Mouse (Mus musculus): ENCODE results near the gene Dolpp1. TPM values are rescaled to one million over a fixed set of nuclear protein-coding genes. Genes with fewer than 3 reads are reported as not detected.
"Not testable (repeated sequence)": the region's sequence is repeated elsewhere in the genome, so short reads cannot be mapped to it uniquely, and the experiment has no call there.

The Dolpp1 gene
- polyA plus RNA-seq, 1 experiment from 2014 or later: 29.8 TPM

GRCm38 (mm10) chr2:30415157-30415935 lies 23.3 kb downstream of the Dolpp1 start, which contains the start of gene Crat:
Gene Crat (minus strand): TSS chr2:30415813.
- WGBS: under 1% methylated on average over 51 of the region's 58 CpGs
- peaks cover 2% of the 10 kb centered on the region; the same call in 1 of the 2 replicates for H3K36me3 ChIP-seq (ENCODE audit: control insufficient read depth, insufficient read depth, low read length)
- ATAC-seq (ENCODE audit: low FRiP score, low TSS enrichment) (peak; percentile 91), DNase-seq (ENCODE audit: low spot score) (peak; percentile 94)
- H3K4me1 ChIP-seq (replicated peaks; ENCODE audit: control insufficient read depth, insufficient read depth): no peaks in the 10 kb centered on the region; the same call in 1 of the 2 replicates
- H3K9ac ChIP-seq (ENCODE audit: low read length): peak within 1 kb of the TSS; percentile 90
- peak within 1 kb of the TSS; percentile 94 for H3K27ac ChIP-seq (replicated peaks)
- H3K9me3 ChIP-seq (ENCODE audit: control insufficient read depth, low read length): no peaks in the 10 kb centered on the region
- H3K4me3 ChIP-seq (ENCODE audit: low read depth, low read length): peak within 1 kb of the TSS; percentile 95
- no peaks in the 10 kb centered on the region for H3K27me3 ChIP-seq (ENCODE audit: control insufficient read depth, insufficient read depth, low read length)
- H3K4me2 ChIP-seq (replicated peaks; ENCODE audit: low read depth): peak within 1 kb of the TSS; percentile 79
- no peak for TF ChIP-seq CTCF (IDR thresholded peaks at IDR 0.05; ENCODE audit: low read depth)

- under 1% methylated on average over 61 of the region's 67 CpGs for WGBS
- 0 out of 2 replicates have a peak, but pooled peaks have one; percentile 4 for TF ChIP-seq CTCF (IDR thresholded peaks at IDR 0.05; ENCODE audit: low read depth)
- TF ChIP-seq EP300 (optimal IDR thresholded peaks at IDR 0.05): no peak
Observed at GRCm38 (mm10) chr2:30415936-30416648, 24.0 kb downstream of the Dolpp1 start, which contains the start of gene Ptpa. Gene Ptpa (plus strand): TSS chr2:30416039.

GRCm38 (mm10) chr2:30416649-30416965 lies 24.6 kb downstream of the Dolpp1 start:
- ATAC-seq (ENCODE audit: low FRiP score, low TSS enrichment) (no peak), DNase-seq (ENCODE audit: low spot score) (no peak)
- no peaks in the 10 kb centered on the region for H3K27me3 ChIP-seq (ENCODE audit: control insufficient read depth, insufficient read depth, low read length)
- H3K4me2 ChIP-seq (replicated peaks; ENCODE audit: low read depth): peak overlapping the region; percentile 79
- H3K27ac ChIP-seq (replicated peaks): peak overlapping the region; percentile 94
- no peaks in the 10 kb centered on the region; the same call in 1 of the 2 replicates for H3K4me1 ChIP-seq (replicated peaks; ENCODE audit: control insufficient read depth, insufficient read depth)
- WGBS: 0% methylated on average over 6 of the region's 7 CpGs
- peaks cover 2% of the 10 kb centered on the region; the same call in 1 of the 2 replicates for H3K36me3 ChIP-seq (ENCODE audit: control insufficient read depth, insufficient read depth, low read length)
- H3K9ac ChIP-seq (ENCODE audit: low read length): peak overlapping the region; percentile 90
- peak overlapping the region; percentile 95 for H3K4me3 ChIP-seq (ENCODE audit: low read depth, low read length)
- TF ChIP-seq EP300 (optimal IDR thresholded peaks at IDR 0.05) (no peak), CTCF (IDR thresholded peaks at IDR 0.05; ENCODE audit: low read depth) (no peak)
- H3K9me3 ChIP-seq (ENCODE audit: control insufficient read depth, low read length): no peaks in the 10 kb centered on the region

More at GRCm38 (mm10) chr2:30415936-30416648, 24.0 kb downstream of the Dolpp1 start, which contains the start of gene Ptpa:
- H3K4me3 ChIP-seq (ENCODE audit: low read depth, low read length): peak within 1 kb of the TSS; percentile 95
- peak within 1 kb of the TSS; percentile 90 for H3K9ac ChIP-seq (ENCODE audit: low read length)
- H3K4me1 ChIP-seq (replicated peaks; ENCODE audit: control insufficient read depth, insufficient read depth): no peaks in the 10 kb centered on the region; the same call in 1 of the 2 replicates
- H3K27ac ChIP-seq (replicated peaks): peak within 1 kb of the TSS; percentile 94
- peaks cover 2% of the 10 kb centered on the region; the same call in 1 of the 2 replicates for H3K36me3 ChIP-seq (ENCODE audit: control insufficient read depth, insufficient read depth, low read length)
- ATAC-seq (ENCODE audit: low FRiP score, low TSS enrichment): peak; percentile 87
- DNase-seq (ENCODE audit: low spot score): peak; percentile 93
- no peaks in the 10 kb centered on the region for H3K9me3 ChIP-seq (ENCODE audit: control insufficient read depth, low read length)
- no peaks in the 10 kb centered on the region for H3K27me3 ChIP-seq (ENCODE audit: control insufficient read depth, insufficient read depth, low read length)
- peak within 1 kb of the TSS; percentile 79 for H3K4me2 ChIP-seq (replicated peaks; ENCODE audit: low read depth)

GRCm38 (mm10) chr2:30417154-30417553 lies 25.1 kb downstream of the Dolpp1 start:
- H3K27ac ChIP-seq (replicated peaks); ATAC-seq (ENCODE audit: low FRiP score, low TSS enrichment); H3K36me3 ChIP-seq (ENCODE audit: control insufficient read depth, insufficient read depth, low read length); H3K9me3 ChIP-seq (ENCODE audit: control insufficient read depth, low read length); H3K4me2 ChIP-seq (replicated peaks; ENCODE audit: low read depth); DNase-seq (ENCODE audit: low spot score); H3K4me3 ChIP-seq (ENCODE audit: low read depth, low read length); H3K4me1 ChIP-seq (replicated peaks; ENCODE audit: control insufficient read depth, insufficient read depth); H3K9ac ChIP-seq (ENCODE audit: low read length); H3K27me3 ChIP-seq (ENCODE audit: control insufficient read depth, insufficient read depth, low read length): not testable (repeated sequence)
- WGBS: 64% methylated on average over 6 of the region's 6 CpGs

- H3K4me2 ChIP-seq (replicated peaks; ENCODE audit: low read depth): no peak overlapping the region
- no peak overlapping the region for H3K9ac ChIP-seq (ENCODE audit: low read length)
- TF ChIP-seq CTCF (IDR thresholded peaks at IDR 0.05; ENCODE audit: low read depth) (no peak), EP300 (optimal IDR thresholded peaks at IDR 0.05) (no peak)
- no peaks in the 10 kb centered on the region for H3K27me3 ChIP-seq (ENCODE audit: control insufficient read depth, insufficient read depth, low read length)
- DNase-seq (ENCODE audit: low spot score): no peak
- 58% methylated on average over 5 of the region's 5 CpGs for WGBS
- H3K27ac ChIP-seq (replicated peaks): no peak overlapping the region
- no peaks in the 10 kb centered on the region; the same call in 1 of the 2 replicates for H3K36me3 ChIP-seq (ENCODE audit: control insufficient read depth, insufficient read depth, low read length)
- no peaks in the 10 kb centered on the region; the same call in 1 of the 2 replicates for H3K4me1 ChIP-seq (replicated peaks; ENCODE audit: control insufficient read depth, insufficient read depth)
- no peaks in the 10 kb centered on the region for H3K9me3 ChIP-seq (ENCODE audit: control insufficient read depth, low read length)
- H3K4me3 ChIP-seq (ENCODE audit: low read depth, low read length): no peak overlapping the region
- no peak for ATAC-seq (ENCODE audit: low FRiP score, low TSS enrichment)
Observed at GRCm38 (mm10) chr2:30417595-30418165, 25.6 kb downstream of the Dolpp1 start.
